Mouse (Mus musculus) Patski (cell line): ENCODE data around the gene Hils1. TPM values are rescaled to one million over a fixed set of nuclear protein-coding genes. Genes with fewer than 3 reads are reported as not detected.
A peak's percentile ranks its signal among the peaks of the same experiment; 100 is the strongest.

Source experiments
- ATAC-seq: fragments of 100-300 bp; one replicate; pipeline ENCODE4 v1.8.0; 2021
- CTCF ChIA-PET: fragments of 350-600 bp; sonication (Branson Sonifier 250); formaldehyde crosslinking; loops from one replicate; lab custom pipeline; 2022; ENCODE audit warnings: inconsistent platforms; lab: Charles Lee
- POLR2A ChIA-PET: fragments of 350-600 bp; sonication (Branson Sonifier 250); formaldehyde crosslinking; loops from one replicate; lab custom pipeline; 2022; ENCODE audit warnings: antibody characterized with exemption, inconsistent platforms; lab: Charles Lee
- DNase-seq: peaks from one replicate; pipeline ENCODE4 v3.0.0-alpha.2; 2011; ENCODE audit warnings: low read depth, low spot score
- H3K27me3 ChIP-seq: fragments of 371-371 bp; one replicate; pipeline ENCODE4 v1.5.1; 2021
- CTCF ChIP-seq: fragments of 100-300 bp; IDR thresholded peaks from one replicate; pipeline ENCODE4 v1.5.1; 2021
- in situ Hi-C: fragments of 300-500 bp; cut with MboI; formaldehyde crosslinking; loops from 3 replicates; pipeline ENCODE4 v1.11.1; 2018; ENCODE audit warnings: low pct_unique_long_range_greater_than_20kb, mixed read lengths
- polyA plus RNA-seq: library from polyadenylated mRNA; unstranded; gene quantifications from one replicate; pipeline ENCODE4 v1.2.3, GENCODE M21; 2021

Hils1 gene
- polyA plus RNA-seq, 1 experiment from 2014 or later: not detected

DNA sequence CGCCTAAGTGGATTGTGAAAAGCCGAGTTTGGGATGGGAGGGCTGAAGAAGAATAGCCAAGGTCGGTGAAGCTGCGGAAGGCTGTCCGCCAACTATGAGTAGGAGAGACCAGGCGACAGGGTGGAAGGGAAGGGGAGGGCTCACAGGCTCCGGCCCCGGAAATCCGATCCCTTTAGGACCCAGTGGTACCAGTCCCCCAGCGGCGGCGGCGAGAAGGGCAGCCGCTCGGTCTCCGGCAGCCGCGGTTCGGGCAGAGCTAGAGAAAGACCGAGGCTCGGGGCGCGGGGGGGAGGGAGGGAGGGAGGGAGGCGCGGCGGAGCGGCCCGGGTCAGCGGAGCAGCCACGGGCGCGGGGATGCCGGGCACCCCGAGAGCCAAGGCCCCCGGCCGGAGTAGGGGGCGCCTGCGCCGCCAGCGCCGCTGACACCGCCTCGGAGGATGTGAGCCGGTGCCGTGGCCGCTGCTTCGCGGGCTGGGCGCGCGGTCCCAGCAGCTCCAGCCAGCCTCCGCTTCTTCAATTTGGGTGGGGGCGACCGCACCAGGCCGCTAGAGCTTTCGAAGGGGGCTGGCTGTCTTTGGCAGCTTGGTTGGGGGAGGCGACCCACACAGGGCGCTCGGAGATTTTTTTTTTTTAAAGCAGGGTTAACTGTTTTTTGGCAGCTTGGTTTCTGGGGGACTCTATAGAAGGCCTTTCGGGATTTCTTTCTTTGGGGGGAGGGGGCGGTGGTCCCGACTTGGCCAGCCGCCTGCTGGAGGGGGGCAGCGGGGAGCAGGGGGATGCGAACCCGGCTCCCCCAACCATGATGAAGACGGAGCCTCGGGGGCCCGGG lies 23.6 kb downstream of the Hils1 start, which contains the start of gene Ppp1r9b:
Gene Ppp1r9b (plus strand): TSS at position 287 of the 829 bp plus-strand sequence.
- DNase-seq: no peak
- H3K27me3 ChIP-seq: no peaks in the 10 kb centered on the region
- ChIA-PET POLR2A (interaction anchor here (0.6 to 3.0 kb wide), 12 partner anchors 9 to 1023 kb away, joined by 3 to 18 read pairs (median 4); partner anchors contain the start of genes Gm20390, Nme1 and Sgca), CTCF (interaction anchor here (1.0 to 2.5 kb wide), 5 partner anchors 9 to 21 kb away, joined by 3 to 10 read pairs (median 4); no protein-coding TSS in a partner anchor)
- in situ Hi-C loops: no loop called here
- ATAC-seq: peak; percentile 37
- no peak for TF ChIP-seq CTCF

- ATAC-seq: peak; percentile 9
- CTCF ChIA-PET: interaction anchor here (1.4 to 2.3 kb wide), 2 partner anchors 11 to 13 kb away, joined by 4 to 14 read pairs; no protein-coding TSS in a partner anchor
- no peak for TF ChIP-seq CTCF
- POLR2A ChIA-PET: interaction anchor here (0.9 to 3.0 kb wide), 6 partner anchors 8 to 17 kb away, joined by 3 to 18 read pairs (median 6); partner anchors contain the start of genes Samd14 and Sgca
- no peak for DNase-seq
- in situ Hi-C loops: no loop called here
- H3K27me3 ChIP-seq: no peaks in the 10 kb centered on the region
Observed at GRCm38 (mm10) chr11:94991641-94992479, 24.5 kb downstream of the Hils1 start.

GRCm38 (mm10) chr11:94992480-94992753 lies 25.0 kb downstream of the Hils1 start:
- TF ChIP-seq CTCF: no peak
- DNase-seq: no peak
- ATAC-seq: no peak
- POLR2A ChIA-PET: interaction anchor here (1.3 to 3.0 kb wide), 5 partner anchors 8 to 49 kb away, joined by 4 to 18 read pairs (median 8); partner anchors contain the start of genes Pdk2 and Samd14
- no peaks in the 10 kb centered on the region for H3K27me3 ChIP-seq
- in situ Hi-C loops: no loop called here
- CTCF ChIA-PET: interaction anchor here (2.3 kb wide), 1 partner anchor 11 kb away, joined by 14 read pairs; no protein-coding TSS in a partner anchor

DNA sequence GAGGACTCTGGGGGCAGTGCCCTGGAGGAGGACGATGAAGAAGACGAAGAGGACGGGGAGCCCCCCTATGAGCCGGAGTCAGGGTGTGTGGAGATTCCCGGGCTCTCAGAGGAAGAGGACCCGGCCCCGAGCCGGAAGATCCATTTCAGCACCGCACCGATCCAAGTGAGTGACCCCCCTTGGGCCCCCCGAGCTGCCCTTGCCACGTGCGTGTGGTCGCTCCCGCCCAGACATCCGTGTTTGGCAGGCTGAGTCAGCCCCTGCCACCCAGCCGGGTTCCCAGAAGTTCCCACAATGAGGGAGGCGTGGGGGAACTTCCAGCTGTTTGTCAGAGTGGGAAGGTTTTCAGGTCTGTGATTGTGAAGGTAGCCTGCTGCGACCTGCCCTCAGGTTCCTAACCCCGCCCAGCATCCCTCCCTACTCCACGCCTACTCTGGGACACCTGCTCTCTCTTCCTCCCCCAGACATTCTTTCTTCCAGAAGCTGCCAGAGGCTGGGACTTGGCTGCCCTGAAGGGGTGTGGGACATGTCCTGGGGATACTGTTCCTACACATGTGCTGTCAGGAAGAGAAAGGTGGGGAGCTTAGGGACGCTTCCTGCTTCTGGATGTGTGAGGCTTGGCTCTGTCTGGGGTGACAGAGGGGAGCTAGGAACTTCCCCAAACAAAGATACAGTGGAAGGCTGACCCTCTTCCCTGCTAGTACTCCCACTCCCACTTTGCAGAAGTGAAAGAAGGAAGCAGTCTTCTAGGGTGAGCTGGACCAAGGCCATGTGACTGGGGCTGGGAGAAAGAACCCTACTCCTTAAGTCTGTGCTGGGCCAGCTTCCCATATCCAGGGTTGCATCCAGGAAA lies 25.6 kb downstream of the Hils1 start:
- no peak for TF ChIP-seq CTCF
- ChIA-PET CTCF (interaction anchor here (2.3 kb wide), 1 partner anchor 10 kb away, joined by 14 read pairs; no protein-coding TSS in a partner anchor), POLR2A (interaction anchor here (0.9 to 3.0 kb wide), 6 partner anchors 7 to 48 kb away, joined by 4 to 18 read pairs (median 6); partner anchors contain the start of genes Pdk2 and Samd14)
- ATAC-seq (peak; percentile 6), DNase-seq (no peak)
- in situ Hi-C loops: no loop called here
- H3K27me3 ChIP-seq: no peaks in the 10 kb centered on the region

GRCm38 (mm10) chr11:94994208-94994814 lies 26.9 kb downstream of the Hils1 start:
- ATAC-seq: no peak
- H3K27me3 ChIP-seq: no peaks in the 10 kb centered on the region
- no peak for TF ChIP-seq CTCF
- no peak for DNase-seq
- POLR2A ChIA-PET: interaction anchor here (0.9 to 2.3 kb wide), 2 partner anchors 9 to 14 kb away, joined by 4 to 13 read pairs; partner anchors contain the start of gene Samd14
- in situ Hi-C loops: no loop called here
- CTCF ChIA-PET: no interaction called here

- in situ Hi-C loops: no loop called here
- CTCF ChIA-PET: no interaction called here
- no peak for TF ChIP-seq CTCF
- ATAC-seq: no peak
- no peak for DNase-seq
- H3K27me3 ChIP-seq: no peaks in the 10 kb centered on the region
- POLR2A ChIA-PET: no interaction called here
Observed at GRCm38 (mm10) chr11:94994947-94995772, 27.8 kb downstream of the Hils1 start.

- no peak for DNase-seq
- in situ Hi-C loops: no loop called here
- ChIA-PET POLR2A (no interaction called here), CTCF (no interaction called here)
- no peak for ATAC-seq
- no peak for TF ChIP-seq CTCF
- no peaks in the 10 kb centered on the region for H3K27me3 ChIP-seq
Observed at GRCm38 (mm10) chr11:94996101-94996500, 28.7 kb downstream of the Hils1 start.

- no peak for TF ChIP-seq CTCF
- no peaks in the 10 kb centered on the region for H3K27me3 ChIP-seq
- ATAC-seq (no peak), DNase-seq (no peak)
- ChIA-PET POLR2A (no interaction called here), CTCF (no interaction called here)
- in situ Hi-C loops: no loop called here
Observed at GRCm38 (mm10) chr11:94996984-94997383, 29.6 kb downstream of the Hils1 start.
